Mouse (Mus musculus) T-helper 1 cell (primary cell): ENCODE data around the gene Speg.

Experiments used
- in situ Hi-C: fragments of 300-600 bp; cut with MboI, MseI; formaldehyde crosslinking; loops from one replicate; pipeline ENCODE4 v1.15.1; 2025; ENCODE audit warnings: high pct_unique_total_duplicates

The Speg gene

GRCm38 (mm10) chr1:75374950-75375936 lies at the start of gene Speg:
Gene Speg, plus strand, starts transcription at chr1:75375297.
- in situ Hi-C loops = no loop called here

- in situ Hi-C loops = no loop called here
Observed at GRCm38 (mm10) chr1:75327461-75327860, 47.6 kb upstream of the Speg start.

GRCm38 (mm10) chr1:75331271-75331670 lies 43.8 kb upstream of the Speg start:
- in situ Hi-C loops = no loop called here

GRCm38 (mm10) chr1:75336461-75336860 lies 38.6 kb upstream of the Speg start:
- in situ Hi-C loops = loop anchor here (5.0 kb wide), 1 partner anchor 126 kb away; no protein-coding TSS in a partner anchor

GRCm38 (mm10) chr1:75337097-75337496 lies 38.0 kb upstream of the Speg start:
- in situ Hi-C loops = loop anchor here (5.0 kb wide), 1 partner anchor 125 kb away; no protein-coding TSS in a partner anchor

- in situ Hi-C loops = loop anchor here (5.0 kb wide), 1 partner anchor 124 kb away; no protein-coding TSS in a partner anchor
Observed at GRCm38 (mm10) chr1:75338091-75338694, 36.9 kb upstream of the Speg start.

- in situ Hi-C loops = loop anchor here (5.0 kb wide), 1 partner anchor 123 kb away; no protein-coding TSS in a partner anchor
Observed at GRCm38 (mm10) chr1:75339337-75339736, 35.8 kb upstream of the Speg start.

GRCm38 (mm10) chr1:75340519-75340918 lies 34.6 kb upstream of the Speg start:
- in situ Hi-C loops = no loop called here

GRCm38 (mm10) chr1:75342874-75343416 lies 32.2 kb upstream of the Speg start:
- in situ Hi-C loops = no loop called here

- in situ Hi-C loops = no loop called here
Observed at GRCm38 (mm10) chr1:75344291-75345035, 30.6 kb upstream of the Speg start.

GRCm38 (mm10) chr1:75345036-75345935 lies 29.8 kb upstream of the Speg start:
- in situ Hi-C loops = no loop called here

- in situ Hi-C loops = no loop called here
Observed at GRCm38 (mm10) chr1:75347279-75347678, 27.8 kb upstream of the Speg start.

GRCm38 (mm10) chr1:75349275-75349674 lies 25.8 kb upstream of the Speg start:
- in situ Hi-C loops = no loop called here

GRCm38 (mm10) chr1:75357261-75357660 lies 17.8 kb upstream of the Speg start:
- in situ Hi-C loops = no loop called here

GRCm38 (mm10) chr1:75358009-75358408 lies 17.1 kb upstream of the Speg start:
- in situ Hi-C loops = no loop called here

- in situ Hi-C loops = no loop called here
Observed at GRCm38 (mm10) chr1:75359346-75359745, 15.8 kb upstream of the Speg start.

- in situ Hi-C loops = no loop called here
Observed at GRCm38 (mm10) chr1:75360112-75361031, 14.7 kb upstream of the Speg start, which contains the start of gene Des. Gene Des, plus strand, starts transcription at chr1:75360329.

GRCm38 (mm10) chr1:75361123-75361522 lies 14.0 kb upstream of the Speg start:
- in situ Hi-C loops = no loop called here

GRCm38 (mm10) chr1:75361750-75362149 lies 13.3 kb upstream of the Speg start:
- in situ Hi-C loops = no loop called here
